Mouse (Mus musculus) splenic B cell, adult 2 months (primary cell): ENCODE data around the gene Kalrn.
"Not testable (repeated sequence)": the region's sequence is repeated elsewhere in the genome, so short reads cannot be mapped to it uniquely, and the experiment has no call there.

ENCODE experiments used
- DNase-seq: peaks from one replicate; pipeline ENCODE4 v3.0.0-alpha.2; 2011; ENCODE audit warnings: low read depth, low spot score
- H3K27me3 ChIP-seq: 2 replicates; pipeline ENCODE4 v1.6.1; 2012; ENCODE audit warnings: mild to moderate bottlenecking, low read length, moderate library complexity, mixed read lengths; ENCODE audit not compliant: control insufficient read depth, poor library complexity, insufficient read depth, severe bottlenecking
- H3K36me3 ChIP-seq: 2 replicates; pipeline ENCODE4 v1.6.1; 2012; ENCODE audit warnings: mild to moderate bottlenecking, low read length, moderate library complexity, mixed read lengths; ENCODE audit not compliant: control insufficient read depth, poor library complexity, insufficient read depth, severe bottlenecking

Kalrn gene

DNA sequence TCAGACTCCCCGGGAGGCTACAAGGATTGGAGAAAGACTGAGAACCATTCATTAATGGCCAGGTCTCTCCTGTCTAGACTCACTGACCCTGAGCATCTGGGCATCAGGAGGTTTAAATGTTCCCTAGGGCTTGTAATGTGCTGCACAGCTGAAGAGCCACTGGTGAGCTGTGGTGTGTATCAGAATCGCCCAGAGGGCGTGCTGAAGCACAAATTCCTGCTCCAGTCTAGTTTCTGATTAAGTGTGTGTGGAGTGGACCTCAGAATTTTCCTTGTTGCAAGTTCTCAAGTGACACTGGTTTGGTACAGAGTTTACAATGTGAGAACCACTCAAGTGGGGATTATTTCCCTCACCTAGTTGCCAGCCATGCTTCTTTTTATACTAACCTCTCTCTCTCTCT lies 473.5 kb downstream of the Kalrn start:
- no peaks in the 10 kb centered on the region for H3K36me3 ChIP-seq

DNA sequence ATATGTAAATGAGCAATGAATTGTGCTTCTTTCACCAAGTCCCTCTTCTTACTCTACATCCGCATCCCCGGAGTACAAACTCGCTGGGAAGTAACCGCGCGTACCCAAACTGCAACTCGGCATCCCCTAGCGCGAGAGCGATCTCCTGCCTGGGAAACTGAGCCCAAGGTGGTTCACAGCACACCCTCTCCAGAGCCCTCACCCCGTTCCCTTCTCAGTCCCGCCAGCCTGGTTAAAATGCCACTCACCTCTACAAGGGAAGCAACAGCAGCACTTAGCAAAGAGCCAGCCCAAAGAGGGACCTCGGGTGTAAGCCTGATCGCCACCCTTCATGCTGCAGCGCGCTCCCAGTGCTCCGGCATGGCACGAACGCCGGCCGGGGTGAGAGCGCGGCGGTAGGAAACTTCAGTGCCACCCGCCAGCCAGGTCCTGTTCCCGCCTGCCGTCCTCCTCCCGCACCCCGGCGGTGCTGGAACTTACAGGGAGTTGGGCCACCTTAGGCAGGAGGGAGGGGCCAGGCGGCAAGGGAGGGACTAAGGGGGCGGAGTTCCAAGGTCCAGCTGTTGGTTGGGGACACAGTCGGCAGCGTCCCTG lies 477.7 kb downstream of the Kalrn start:
- DNase-seq, result peak; percentile 53
- H3K36me3 ChIP-seq, result no peaks in the 10 kb centered on the region
- H3K27me3 ChIP-seq, result no peaks in the 10 kb centered on the region

More for the DNA sequence above, 473.5 kb downstream of the Kalrn start:
- no peaks in the 10 kb centered on the region for H3K27me3 ChIP-seq
- no peak for DNase-seq

DNA sequence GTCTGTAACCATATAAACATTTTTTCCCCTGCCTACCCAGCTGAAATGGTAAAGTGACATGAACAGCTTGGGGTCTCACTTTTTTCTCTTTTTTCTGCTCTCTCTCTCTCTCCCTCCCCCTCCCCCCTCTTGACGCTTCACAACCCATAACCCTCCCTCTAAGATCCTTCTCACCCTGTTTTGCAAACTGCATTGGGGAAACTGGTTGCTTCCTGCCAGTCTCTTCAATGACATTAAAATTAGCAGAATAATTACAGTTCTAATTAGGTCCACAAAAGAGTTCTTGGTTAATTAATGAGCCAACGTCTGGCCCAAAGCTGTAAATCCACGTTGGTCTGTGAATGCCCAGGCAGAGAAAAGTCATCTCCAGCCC lies 478.3 kb downstream of the Kalrn start:
- no peaks in the 10 kb centered on the region for H3K36me3 ChIP-seq
- H3K27me3 ChIP-seq, result no peaks in the 10 kb centered on the region
- no peak for DNase-seq

DNA sequence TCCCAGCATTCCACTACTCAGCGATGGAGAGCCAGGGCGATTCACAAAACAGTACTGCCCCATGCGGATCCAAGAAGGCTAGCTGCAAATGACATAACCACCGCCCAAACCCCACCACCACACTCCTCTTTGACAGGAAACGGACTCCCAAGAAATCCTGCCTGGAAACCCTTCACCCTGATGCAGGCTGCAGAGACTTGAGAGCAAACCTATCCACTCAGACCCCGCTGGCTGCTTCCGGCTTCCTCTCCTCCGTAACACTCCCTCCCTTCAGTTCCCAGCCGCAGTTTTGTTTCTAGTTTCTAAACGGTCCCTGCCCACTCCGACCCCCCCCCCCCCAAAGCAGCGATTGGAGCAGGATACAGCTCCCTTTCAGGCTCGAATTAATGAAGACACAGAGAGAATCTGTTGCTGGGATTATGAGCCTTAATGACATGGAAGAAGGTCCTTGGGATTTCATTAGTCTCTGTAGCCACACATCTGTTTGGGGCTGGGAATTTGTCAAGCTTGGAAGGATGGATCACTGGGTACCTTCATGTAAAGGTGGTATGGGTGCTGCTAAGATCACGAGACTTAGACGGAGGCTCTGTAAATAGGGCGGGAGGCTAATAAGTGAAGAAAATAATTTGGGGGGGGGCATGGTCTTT lies 478.8 kb downstream of the Kalrn start:
- peak; percentile 29 for DNase-seq
- H3K27me3 ChIP-seq, result no peaks in the 10 kb centered on the region
- H3K36me3 ChIP-seq, result no peaks in the 10 kb centered on the region

DNA sequence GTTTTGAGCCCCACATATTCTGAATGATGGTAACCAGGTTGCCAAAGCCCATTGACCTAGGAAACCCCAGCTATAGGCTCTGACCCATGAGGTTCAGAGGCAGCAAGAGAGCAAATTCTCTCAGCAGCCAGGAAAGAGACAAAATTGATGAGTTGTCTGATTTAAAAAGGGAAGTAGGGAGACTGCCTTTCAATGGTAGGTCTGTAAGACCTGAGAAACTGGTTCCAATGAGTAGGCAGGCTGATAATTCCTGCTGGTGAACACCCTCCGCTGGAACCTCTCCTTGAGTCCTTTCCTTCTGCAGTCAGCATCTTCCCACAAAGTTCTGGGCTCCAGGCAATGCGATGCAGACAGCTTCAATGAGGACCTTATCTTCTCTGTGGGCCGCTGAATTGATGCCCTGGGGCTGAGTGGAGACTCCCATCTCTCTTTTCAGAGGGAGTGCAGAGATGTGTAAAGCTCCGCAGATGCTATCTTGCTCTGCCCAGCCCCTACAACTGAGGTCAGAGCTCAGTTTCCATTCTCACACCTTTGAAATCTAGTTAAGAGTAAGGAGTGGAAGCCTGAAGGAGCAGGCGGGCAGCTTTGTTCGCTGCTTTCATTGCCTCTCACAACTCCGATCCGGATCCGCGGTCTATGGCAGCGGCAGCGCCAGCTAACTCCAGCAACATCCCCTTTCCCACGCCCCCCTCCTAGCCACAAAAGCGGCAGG lies 479.4 kb downstream of the Kalrn start:
- DNase-seq, result peak; percentile 26
- no peaks in the 10 kb centered on the region for H3K36me3 ChIP-seq

DNA sequence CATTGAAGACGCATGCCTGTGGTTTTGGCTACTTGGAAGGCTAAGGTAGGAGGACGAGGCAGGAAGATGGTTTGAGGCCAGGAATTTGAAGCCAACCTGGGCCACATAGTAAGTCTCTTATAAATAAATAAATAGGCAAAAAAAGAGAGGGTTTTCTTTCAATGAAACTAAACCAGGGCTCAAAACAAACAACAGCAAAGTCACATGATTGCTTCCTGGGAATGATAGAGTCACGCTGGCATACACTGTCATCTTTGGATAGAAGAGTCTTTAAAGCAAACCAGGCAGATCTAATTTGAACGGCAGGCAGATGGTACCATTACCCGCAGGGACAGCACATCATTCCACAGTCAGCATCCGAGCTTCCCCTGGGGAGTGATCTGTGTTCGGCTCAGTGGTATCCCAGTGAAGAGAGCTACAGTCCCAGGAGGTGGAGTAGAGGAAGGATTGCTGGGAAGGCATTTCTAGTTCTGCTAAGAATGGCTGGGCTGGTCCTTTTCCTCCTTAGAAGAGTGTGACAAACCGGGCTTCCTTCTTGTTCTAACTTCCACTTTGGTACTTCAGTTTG lies 483.7 kb downstream of the Kalrn start:
- no peak for DNase-seq
- no peaks in the 10 kb centered on the region for H3K27me3 ChIP-seq
- no peaks in the 10 kb centered on the region for H3K36me3 ChIP-seq

More for the DNA sequence above, 479.4 kb downstream of the Kalrn start:
- no peaks in the 10 kb centered on the region for H3K27me3 ChIP-seq

DNA sequence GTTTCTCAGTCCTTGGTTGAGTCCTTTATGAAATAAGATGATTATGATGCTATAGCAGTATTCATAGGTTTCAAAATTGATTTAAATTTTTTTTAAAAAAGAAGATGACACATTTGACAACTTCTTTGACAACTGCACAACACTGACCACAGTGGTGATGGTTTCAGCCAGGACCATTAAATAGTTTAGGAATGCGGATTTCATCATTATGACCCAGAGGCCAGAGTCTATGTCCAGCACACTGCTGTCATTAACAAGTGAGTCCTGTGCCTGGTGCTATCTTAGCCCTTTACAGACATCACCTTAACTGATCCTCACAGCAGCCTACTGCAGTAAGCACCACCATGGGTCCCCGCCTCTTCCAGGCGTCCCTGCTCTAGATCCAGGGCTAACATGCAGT lies 484.3 kb downstream of the Kalrn start:
- Histone ChIP-seq H3K27me3 (no peaks in the 10 kb centered on the region), H3K36me3 (no peaks in the 10 kb centered on the region)
- no peak for DNase-seq

DNA sequence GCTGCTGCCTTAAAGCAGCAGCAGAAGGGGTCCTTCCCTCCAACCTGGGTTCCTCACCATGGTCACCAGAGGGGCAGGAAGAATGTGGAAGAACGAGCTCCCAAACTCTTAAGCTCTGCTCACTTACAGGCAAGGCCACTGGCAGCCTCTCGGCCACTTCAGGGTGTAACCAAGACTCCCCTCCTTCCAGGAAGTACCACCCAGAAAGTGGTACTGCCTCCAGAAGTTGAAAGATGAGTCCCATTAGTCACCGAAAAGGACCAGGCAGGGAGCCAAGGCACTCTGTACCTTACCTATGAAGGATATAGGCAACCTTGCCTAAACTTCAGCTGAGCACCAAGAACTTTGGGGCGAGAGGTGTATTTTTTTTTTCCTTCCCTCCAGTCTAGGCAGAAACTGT lies 485.0 kb downstream of the Kalrn start:
- DNase-seq, result no peak
- Histone ChIP-seq H3K27me3 (no peaks in the 10 kb centered on the region), H3K36me3 (no peaks in the 10 kb centered on the region)

DNA sequence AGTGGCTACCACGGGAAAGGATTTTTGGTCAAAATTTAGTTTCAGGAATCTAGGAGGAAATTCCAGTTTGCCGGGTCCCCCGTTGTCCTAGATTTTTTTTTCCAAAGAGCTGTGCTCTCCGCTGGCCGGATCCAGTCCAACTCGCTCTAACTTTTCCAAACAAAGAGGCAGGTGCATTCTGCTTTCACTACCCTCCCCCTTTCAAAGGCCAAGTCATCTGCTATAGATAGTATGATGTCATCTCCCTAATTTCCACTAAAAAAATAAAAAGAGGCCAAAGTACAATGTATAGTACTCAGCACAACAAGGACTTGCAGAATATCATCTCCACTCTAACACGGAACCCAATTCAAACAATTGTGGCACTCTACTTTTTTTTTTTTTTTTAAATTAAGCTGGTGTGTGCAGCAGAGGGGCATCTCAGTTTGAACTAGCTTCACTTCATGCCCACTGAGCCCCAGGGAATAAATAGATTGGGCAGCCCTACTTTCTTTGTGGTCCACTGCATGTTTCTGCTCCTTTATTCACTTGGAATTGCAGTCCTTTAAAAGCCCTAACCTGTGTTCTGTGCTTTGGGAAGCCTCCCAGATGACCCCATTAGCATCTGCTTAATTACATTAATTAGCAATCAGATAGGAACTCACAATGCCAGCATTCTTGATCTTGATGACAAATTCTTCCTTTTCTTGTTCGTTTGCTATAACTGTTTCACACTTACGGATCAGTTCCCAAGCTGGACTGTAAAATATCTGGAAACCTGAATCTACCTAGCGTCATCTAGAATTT lies 489.0 kb downstream of the Kalrn start:
- DNase-seq, result no peak
- Histone ChIP-seq H3K27me3 (no peaks in the 10 kb centered on the region), H3K36me3 (no peaks in the 10 kb centered on the region)

DNA sequence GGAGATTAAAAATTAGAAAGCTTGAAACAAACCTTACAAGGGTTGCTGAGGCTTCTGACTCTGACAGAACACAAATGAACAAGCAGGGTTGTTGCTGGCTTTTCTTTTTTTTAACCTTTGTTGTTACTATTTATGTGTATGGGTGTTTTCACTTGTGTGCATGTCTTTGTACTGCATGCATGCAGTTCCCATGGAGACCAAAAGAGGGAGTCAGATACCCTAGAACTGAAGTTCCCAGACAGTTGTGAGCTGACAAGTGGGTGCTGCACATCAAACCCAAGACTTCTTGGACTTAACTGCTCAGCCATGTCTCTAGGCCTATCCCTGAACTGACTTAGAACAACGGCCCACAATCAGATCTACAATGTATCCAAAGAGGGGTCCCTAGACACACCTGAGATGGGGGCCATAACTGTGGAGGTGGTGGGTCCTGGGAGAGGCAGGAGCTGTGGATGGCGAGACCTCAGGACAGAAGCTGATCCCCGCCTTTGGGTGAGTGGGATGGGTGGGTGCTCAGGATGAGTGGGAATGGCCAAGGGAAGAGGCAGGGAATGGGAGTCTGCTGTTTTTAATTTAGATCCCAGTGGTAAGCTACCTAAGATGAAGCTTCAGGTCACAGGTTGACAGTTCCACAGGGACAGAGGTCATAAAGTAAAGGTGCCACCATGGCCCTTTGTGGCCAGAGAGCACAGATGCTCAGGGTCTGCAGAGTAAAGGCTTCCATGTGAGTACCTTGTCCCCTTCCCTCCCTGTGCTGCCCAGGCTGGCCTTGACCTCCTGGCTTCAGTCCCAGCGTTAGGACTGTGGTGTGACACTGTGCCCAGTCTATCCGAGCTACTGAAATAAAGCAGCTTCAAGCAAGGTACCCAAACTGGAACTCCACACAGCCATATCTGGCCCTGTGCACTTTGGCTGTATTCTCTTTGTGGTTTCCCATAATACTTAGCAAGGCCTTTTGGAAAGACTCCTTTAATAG lies 490.6 kb downstream of the Kalrn start:
- DNase-seq, result peak; percentile 24
- H3K36me3 ChIP-seq, result no peaks in the 10 kb centered on the region
- H3K27me3 ChIP-seq, result no peaks in the 10 kb centered on the region

DNA sequence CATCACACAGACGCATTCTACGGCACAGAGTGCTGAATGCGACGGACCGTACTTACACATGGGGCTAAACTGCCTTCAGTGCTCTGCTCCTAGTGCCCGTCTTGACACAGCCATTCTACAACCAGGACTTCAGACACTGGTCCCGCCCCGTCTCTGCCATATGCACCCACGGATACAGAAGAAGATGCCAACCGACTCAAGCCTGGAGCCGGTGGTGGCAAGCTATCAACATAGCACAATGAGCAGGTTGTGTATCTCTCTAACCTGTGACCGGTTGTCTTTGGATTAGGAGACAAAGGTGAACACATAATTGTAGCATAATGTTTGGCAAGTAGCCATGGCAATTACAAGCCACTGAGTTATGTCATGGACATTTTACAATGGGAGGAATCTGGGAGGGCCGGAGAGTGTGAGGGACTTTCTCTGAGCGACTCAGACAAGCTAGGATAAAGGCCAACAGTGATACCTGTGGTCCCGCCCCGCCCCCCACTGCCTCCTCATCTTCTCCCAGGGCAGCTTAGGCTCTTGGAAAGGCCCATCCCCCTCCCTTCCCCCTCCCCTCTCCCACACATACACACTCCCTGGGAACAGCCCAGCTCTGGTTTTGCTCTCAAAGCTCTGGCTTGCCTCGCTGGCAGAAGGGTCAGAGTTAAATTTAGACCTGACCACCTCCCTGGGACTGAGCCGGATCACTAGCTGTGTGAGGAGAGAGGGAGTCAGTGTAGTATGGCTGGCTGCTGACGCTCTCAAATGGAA lies 491.5 kb downstream of the Kalrn start:
- Histone ChIP-seq H3K36me3 (no peaks in the 10 kb centered on the region), H3K27me3 (no peaks in the 10 kb centered on the region)
- DNase-seq, result no peak

DNA sequence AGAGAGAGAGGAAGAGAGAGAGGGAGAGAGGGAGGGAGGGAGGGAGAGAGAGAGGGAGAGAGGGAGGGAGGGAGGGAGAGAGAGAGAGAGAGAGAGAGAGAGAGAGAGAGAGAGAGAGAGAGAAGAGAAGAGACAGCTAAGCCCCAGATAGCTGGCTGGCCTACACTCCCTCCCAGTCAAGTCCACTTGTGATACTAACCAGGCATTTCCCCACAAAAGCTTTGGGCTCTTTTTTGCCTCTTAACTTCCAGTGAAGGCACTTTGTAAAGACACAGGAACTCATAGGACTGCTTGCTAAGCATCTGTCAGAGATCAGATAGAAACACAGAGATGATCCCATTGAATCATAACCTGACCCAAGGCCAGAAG lies 492.0 kb downstream of the Kalrn start:
- not testable (repeated sequence) for H3K27me3 ChIP-seq, DNase-seq, H3K36me3 ChIP-seq

DNA sequence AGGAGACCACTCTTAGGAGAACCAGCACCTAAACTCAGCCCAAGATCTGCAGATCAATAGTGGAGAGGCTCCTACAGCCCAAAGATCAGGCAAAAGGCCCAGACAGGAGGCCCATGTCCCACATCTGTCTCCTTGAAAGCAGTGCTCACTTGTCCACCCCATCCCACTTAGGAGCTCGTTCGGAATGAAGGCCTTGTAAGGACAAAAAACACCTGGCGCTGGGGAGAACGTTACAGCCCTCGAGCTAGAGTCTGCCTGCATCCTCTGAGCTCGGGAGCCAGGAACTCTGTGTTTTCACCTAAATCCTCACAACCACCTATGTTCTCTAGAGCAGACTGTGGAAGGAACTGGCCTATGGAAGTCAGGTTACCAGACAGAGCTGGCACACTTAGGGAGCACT lies 492.5 kb downstream of the Kalrn start:
- no peaks in the 10 kb centered on the region for H3K36me3 ChIP-seq
- no peaks in the 10 kb centered on the region for H3K27me3 ChIP-seq
- DNase-seq, result no peak
